Mouse (Mus musculus) stomach, embryonic 14.5 days (tissue): ENCODE data around the gene Ep300. TPM values are rescaled to one million over a fixed set of nuclear protein-coding genes. Genes with fewer than 3 reads are reported as not detected.

Source experiments
- ATAC-seq: fragments of 200-750 bp; cut with Nextera tagmentation; 2 replicates; pipeline ENCODE4 v1.8.0; 2017; ENCODE audit warnings: low read depth, moderate TSS enrichment; ENCODE audit not compliant: insufficient number of reproducible peaks, insufficient read depth, low FRiP score
- H3K27ac ChIP-seq: fragments of 300-500 bp; sonication (generic); 2 replicates; pipeline ENCODE4 v1.5.1; 2014; ENCODE audit warnings: mild to moderate bottlenecking, low read length, moderate library complexity, mixed read lengths
- H3K27me3 ChIP-seq: fragments of 300-500 bp; sonication (generic); 2 replicates; pipeline ENCODE4 v1.6.1; 2014; ENCODE audit warnings: low read length, control low read depth, mixed read lengths; ENCODE audit not compliant: control insufficient read depth, insufficient read depth
- H3K36me3 ChIP-seq: fragments of 300-500 bp; sonication (generic); 2 replicates; pipeline ENCODE4 v1.6.1; 2014; ENCODE audit warnings: mild to moderate bottlenecking, control low read depth, low read length, moderate library complexity, mixed read lengths; ENCODE audit not compliant: control insufficient read depth, insufficient read depth
- H3K4me1 ChIP-seq: fragments of 300-500 bp; sonication (generic); 2 replicates; pipeline ENCODE4 v1.6.1; 2014; ENCODE audit warnings: low read length, control low read depth, mixed read lengths; ENCODE audit not compliant: control insufficient read depth, insufficient read depth
- H3K4me2 ChIP-seq: fragments of 300-500 bp; sonication (generic); replicated peaks from 2 replicates; pipeline ENCODE4 v1.6.1; 2014; ENCODE audit warnings: low read depth, low read length, control low read depth
- H3K4me3 ChIP-seq: fragments of 300-500 bp; sonication (generic); 2 replicates; pipeline ENCODE4 v1.5.1; 2014; ENCODE audit warnings: low read depth, low read length, control low read depth
- H3K9ac ChIP-seq: fragments of 300-500 bp; sonication (generic); replicated peaks from 2 replicates; pipeline ENCODE4 v1.6.1; 2014; ENCODE audit warnings: low read depth, mild to moderate bottlenecking, control low read depth, low read length, moderate library complexity, mixed read lengths
- H3K9me3 ChIP-seq: fragments of 300-500 bp; sonication (generic); 2 replicates; pipeline ENCODE4 v1.6.1; 2016; ENCODE audit warnings: low read depth, low read length, control low read depth; ENCODE audit not compliant: control insufficient read depth
- WGBS: fragments of 180-500 bp; shearing (Covaris S2); extraction: QIAGEN DNeasy Blood & Tissue Kit; methylation state at CpG from one replicate; pipeline ENCODE4 v1.1.7; 2014; 5-methylcytosine and 5-hydroxymethylcytosine counted together
- polyA plus RNA-seq: library from polyadenylated mRNA; unstranded; fragments of >200 nt; fragmentation: Nextera tagmentation; extraction: Ambion mirVana; gene quantifications from 2 replicates; pipeline ENCODE4 v1.2.1, GENCODE M21; 2014

Ep300 gene
- polyA plus RNA-seq, 1 experiment from 2014 or later, result 39.7 TPM

DNA sequence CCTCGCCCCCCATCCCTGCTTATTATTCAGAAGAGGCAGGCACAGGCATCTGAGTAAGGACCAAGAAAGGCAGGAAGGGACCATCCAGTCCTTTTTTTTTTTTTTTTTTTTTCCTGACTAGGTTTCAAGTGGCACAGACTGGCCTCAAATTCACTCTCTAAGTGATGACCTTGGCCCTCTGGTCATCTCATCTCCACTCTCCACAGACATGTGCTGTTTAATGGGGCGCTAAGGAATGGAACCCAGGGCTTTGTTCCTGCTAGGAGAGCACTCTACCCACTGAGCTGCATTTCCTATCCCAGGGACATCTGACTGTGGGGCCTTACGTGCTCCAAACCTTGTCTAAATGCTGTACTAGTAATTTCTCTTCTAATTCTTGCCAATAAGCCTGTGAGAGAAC lies 29.2 kb upstream of the Ep300 start:
- H3K27ac ChIP-seq, result no peak overlapping the region
- 0 out of 2 replicates have a peak, but pooled peaks cover 4% of the 10 kb centered on the region for H3K4me1 ChIP-seq
- H3K9ac ChIP-seq, result no peak overlapping the region
- WGBS, result 90% methylated on average over 3 of the region's 3 CpGs
- no peaks in the 10 kb centered on the region for H3K27me3 ChIP-seq
- no peak for ATAC-seq
- no peak overlapping the region for H3K4me2 ChIP-seq
- H3K9me3 ChIP-seq, result no peaks in the 10 kb centered on the region
- no peaks in the 10 kb centered on the region for H3K36me3 ChIP-seq
- H3K4me3 ChIP-seq, result no peak overlapping the region

DNA sequence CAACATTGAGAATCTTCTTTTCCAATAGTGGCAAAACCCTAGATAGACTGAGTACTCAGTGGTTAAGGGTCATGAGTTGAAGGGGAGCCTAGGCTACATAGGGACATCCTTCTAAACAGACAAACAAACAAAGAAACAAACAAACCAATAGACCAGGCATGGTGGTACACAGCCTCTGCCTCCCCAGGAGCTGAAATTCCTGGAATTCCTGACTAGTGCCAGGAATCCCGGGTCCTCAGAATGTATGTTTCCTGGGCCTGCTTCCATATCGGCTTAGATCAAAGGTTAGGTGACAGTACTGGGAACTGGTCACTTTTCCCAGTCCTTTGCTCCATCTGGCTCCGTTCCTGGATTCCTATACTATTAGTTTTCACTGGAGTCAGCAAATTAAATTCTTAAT lies 23.6 kb upstream of the Ep300 start:
- Histone ChIP-seq H3K4me1 (no peaks in the 10 kb centered on the region), H3K36me3 (no peaks in the 10 kb centered on the region), H3K4me2 (no peak overlapping the region), H3K27ac (no peak overlapping the region), H3K9ac (no peak overlapping the region), H3K27me3 (no peaks in the 10 kb centered on the region), H3K4me3 (no peak overlapping the region), H3K9me3 (no peaks in the 10 kb centered on the region)
- ATAC-seq, result no peak
- WGBS, result 29% methylated on average over 3 of the region's 3 CpGs

DNA sequence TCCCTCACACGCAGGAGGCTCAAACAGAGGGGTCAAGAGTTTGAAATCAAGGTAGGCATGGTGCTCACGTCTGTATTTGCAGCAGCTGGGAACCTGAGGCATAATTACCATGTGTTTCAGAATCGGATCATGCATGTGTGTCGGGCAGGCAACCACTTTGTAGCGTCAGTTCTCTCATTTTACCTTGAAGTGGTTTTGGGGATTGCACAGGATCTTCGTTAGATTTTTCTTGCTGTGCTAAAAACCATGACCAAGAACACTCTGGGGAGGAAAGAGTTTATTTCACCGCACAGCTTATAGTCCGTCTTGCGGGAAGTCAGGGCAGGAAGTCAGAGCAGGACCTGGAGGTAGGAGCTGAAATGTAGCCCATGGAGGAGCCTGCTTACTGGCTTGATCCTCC lies 23.2 kb upstream of the Ep300 start:
- 74% methylated on average over 9 of the region's 9 CpGs for WGBS
- Histone ChIP-seq H3K27ac (no peak overlapping the region), H3K9me3 (no peaks in the 10 kb centered on the region), H3K4me3 (no peak overlapping the region), H3K36me3 (no peaks in the 10 kb centered on the region), H3K4me1 (no peaks in the 10 kb centered on the region), H3K9ac (no peak overlapping the region), H3K27me3 (no peaks in the 10 kb centered on the region), H3K4me2 (no peak overlapping the region)
- ATAC-seq, result no peak

DNA sequence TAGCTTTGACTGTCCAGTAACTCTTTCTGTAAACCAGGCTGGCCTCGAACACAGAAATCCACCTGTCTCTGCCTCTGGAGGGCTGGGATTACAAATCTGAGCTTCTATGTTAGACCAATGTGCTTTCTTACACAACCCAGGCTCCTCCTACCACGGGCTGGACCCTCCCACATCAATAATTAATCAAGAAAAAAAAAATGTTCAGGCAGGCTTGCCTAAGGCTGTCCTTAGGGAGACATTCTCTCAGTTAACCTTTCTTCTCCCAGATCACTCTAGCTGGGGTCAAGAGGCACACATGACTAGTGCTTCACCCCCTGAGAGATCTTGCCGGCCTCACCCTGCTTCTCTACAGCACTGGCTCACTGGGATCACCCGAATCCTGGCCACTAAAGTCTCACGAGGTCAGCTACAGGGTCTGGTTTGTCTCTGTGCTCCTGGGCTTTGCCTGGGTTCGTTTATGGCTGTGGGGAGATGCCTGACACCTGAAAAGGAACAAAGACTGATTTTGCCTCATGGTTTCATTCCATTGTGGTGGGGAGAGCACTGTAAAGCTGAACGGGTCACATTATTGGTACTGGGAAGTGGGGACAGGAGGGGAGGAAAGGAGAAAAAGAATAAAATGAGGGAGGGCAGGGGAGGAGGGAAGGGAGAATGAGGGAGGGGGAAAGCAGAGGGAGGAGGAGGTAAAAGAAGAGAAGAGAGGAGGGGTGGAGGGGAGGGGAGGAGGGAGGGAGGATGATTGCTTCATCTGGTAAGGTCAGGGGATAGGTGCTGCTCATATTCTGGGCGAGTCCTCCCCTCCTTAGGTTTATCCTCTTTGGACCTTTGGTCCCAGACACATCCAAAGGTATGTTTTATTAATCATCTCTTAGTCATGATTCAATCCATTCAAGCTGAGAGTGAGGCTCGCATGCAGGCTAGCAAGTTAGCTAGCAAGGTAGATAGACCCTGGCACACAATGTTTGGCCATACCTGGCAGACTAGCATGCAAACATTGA lies 22.4 kb upstream of the Ep300 start:
- Histone ChIP-seq H3K27ac (no peak overlapping the region), H3K4me1 (no peaks in the 10 kb centered on the region), H3K9ac (no peak overlapping the region), H3K36me3 (no peaks in the 10 kb centered on the region), H3K4me2 (no peak overlapping the region), H3K9me3 (no peaks in the 10 kb centered on the region), H3K27me3 (no peaks in the 10 kb centered on the region), H3K4me3 (no peak overlapping the region)
- WGBS, result 43% methylated on average over 9 of the region's 9 CpGs
- ATAC-seq, result no peak

DNA sequence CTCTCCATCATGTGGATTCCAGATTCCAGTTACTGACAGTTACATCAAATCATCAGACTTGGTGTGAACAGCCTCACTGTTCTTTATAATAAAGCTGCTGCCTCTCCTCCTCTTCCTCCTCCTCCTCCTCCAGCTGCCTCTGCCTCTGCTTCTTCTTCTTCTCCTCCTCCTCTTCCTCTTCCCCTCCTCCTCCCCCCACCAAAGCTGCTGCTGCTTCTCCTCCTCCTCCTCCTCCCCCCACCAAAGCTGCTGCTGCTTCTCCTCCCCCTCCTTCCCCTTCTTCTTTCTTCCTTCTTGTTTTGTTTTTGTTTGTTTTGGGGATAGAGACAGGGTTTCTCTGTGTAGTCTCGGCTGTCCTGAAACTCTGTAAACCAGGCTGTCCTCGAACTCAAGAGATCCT lies 17.1 kb upstream of the Ep300 start:
- no peak overlapping the region for H3K27ac ChIP-seq
- H3K4me3 ChIP-seq, result no peak overlapping the region
- WGBS, result 24% methylated on average over 2 of the region's 2 CpGs
- H3K9ac ChIP-seq, result no peak overlapping the region
- H3K4me1 ChIP-seq, result no peaks in the 10 kb centered on the region
- H3K36me3 ChIP-seq, result no peaks in the 10 kb centered on the region
- no peak for ATAC-seq
- H3K9me3 ChIP-seq, result no peaks in the 10 kb centered on the region
- no peak overlapping the region for H3K4me2 ChIP-seq
- no peaks in the 10 kb centered on the region for H3K27me3 ChIP-seq

DNA sequence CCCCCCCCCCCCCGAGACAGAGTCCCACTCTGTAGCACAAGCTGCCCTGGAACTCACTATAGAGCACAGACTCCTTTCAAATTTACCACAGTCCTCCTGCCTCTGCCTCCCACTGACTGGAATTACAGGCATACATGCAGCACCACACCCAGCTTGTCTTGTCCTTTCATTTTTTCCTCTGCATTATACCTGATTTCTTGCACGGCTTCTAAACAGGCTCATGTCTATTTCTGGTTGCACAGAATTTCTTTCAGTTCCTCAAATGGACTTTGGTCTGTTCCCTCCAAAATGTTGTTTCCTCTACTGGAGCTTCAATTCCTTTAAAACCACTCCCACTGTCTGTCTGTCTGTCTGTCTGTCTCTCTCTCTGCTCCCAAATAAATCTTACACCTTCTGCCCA lies 16.6 kb upstream of the Ep300 start:
- no peaks in the 10 kb centered on the region for H3K27me3 ChIP-seq
- H3K4me3 ChIP-seq, result no peak overlapping the region
- H3K36me3 ChIP-seq, result no peaks in the 10 kb centered on the region
- H3K27ac ChIP-seq, result no peak overlapping the region
- H3K4me1 ChIP-seq, result no peaks in the 10 kb centered on the region
- H3K9me3 ChIP-seq, result no peaks in the 10 kb centered on the region
- no peak overlapping the region for H3K9ac ChIP-seq
- no peak for ATAC-seq
- 46% methylated on average over 2 of the region's 2 CpGs for WGBS
- H3K4me2 ChIP-seq, result no peak overlapping the region

DNA sequence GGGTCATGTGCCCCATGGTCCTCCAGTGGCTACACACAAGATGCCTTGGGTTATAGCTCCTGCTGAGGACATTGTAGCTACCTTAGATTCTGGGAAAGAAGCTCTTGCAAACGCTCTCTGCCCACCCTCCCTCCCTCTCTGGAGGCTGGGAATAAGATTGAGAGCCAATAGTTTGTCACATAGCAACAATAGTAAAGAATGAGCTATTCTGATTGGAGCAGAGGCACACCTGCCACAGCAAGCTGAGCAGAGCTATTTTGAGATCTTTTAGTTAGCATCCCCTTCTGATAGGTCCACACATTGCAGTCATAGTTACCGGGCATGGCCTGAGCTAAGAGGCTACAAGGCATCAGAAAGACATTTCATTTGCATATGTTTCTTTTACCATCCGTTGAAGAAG lies 8.2 kb upstream of the Ep300 start:
- WGBS, result 16% methylated on average over 3 of the region's 3 CpGs
- Histone ChIP-seq H3K27ac (no peak overlapping the region), H3K9me3 (no peaks in the 10 kb centered on the region), H3K4me1 (no peaks in the 10 kb centered on the region), H3K36me3 (no peaks in the 10 kb centered on the region), H3K4me2 (no peak overlapping the region), H3K4me3 (no peak overlapping the region), H3K27me3 (no peaks in the 10 kb centered on the region), H3K9ac (no peak overlapping the region)
- no peak for ATAC-seq

DNA sequence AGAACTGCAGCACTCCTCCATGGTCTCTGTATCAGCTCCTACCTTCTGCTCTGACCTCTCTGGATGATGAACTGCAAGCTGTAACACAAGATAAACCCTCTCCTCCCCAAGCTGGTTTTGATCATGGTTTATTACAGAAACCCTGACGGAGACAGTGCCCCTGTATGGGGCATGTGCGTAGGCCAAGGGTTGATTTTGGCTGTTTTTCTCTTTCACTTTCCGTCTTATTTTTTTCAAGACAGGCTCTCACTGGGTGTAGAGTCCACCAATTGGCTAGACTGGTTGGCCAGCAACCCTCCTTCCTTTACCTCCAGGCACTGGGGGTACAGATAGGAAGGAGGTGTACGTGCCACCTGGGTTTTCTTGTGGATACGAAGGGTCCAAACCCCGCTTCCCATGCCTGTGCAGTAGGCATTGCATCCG lies 7.4 kb upstream of the Ep300 start:
- H3K27me3 ChIP-seq, result no peaks in the 10 kb centered on the region
- no peak overlapping the region for H3K4me2 ChIP-seq
- H3K4me1 ChIP-seq, result no peaks in the 10 kb centered on the region
- WGBS, result 87% methylated on average over 7 of the region's 7 CpGs
- no peak overlapping the region for H3K27ac ChIP-seq
- no peak for ATAC-seq
- H3K36me3 ChIP-seq, result no peaks in the 10 kb centered on the region
- no peak overlapping the region for H3K9ac ChIP-seq
- no peak overlapping the region for H3K4me3 ChIP-seq
- H3K9me3 ChIP-seq, result no peaks in the 10 kb centered on the region
